Mouse (Mus musculus) neural tube, embryonic 11.5 days (tissue): ENCODE results near the gene Rbbp5. TPM values are rescaled to one million over a fixed set of nuclear protein-coding genes. Genes with fewer than 3 reads are reported as not detected.

Experiments
- ATAC-seq: fragments of 200-750 bp; cut with Nextera tagmentation; 2 replicates; pipeline ENCODE4 v1.8.0; 2017; ENCODE audit warnings: moderate number of reproducible peaks, mild to moderate bottlenecking, moderate TSS enrichment, moderate library complexity; ENCODE audit not compliant: insufficient read depth, low FRiP score, low TSS enrichment
- DNase-seq: peaks from one replicate; pipeline ENCODE4 v3.0.0-alpha.2; 2015; ENCODE audit warnings: low spot score
- H3K27ac ChIP-seq: fragments of 300-500 bp; sonication (generic); 2 replicates; pipeline ENCODE4 v1.5.1; 2014; ENCODE audit warnings: low read depth, mild to moderate bottlenecking, low read length
- H3K27me3 ChIP-seq: fragments of 300-500 bp; sonication (generic); 2 replicates; pipeline ENCODE4 v1.6.1; 2014; ENCODE audit warnings: mild to moderate bottlenecking, low read length, mixed read lengths; ENCODE audit not compliant: control insufficient read depth, insufficient read depth
- H3K36me3 ChIP-seq: fragments of 300-500 bp; sonication (generic); 2 replicates; pipeline ENCODE4 v1.6.1; 2014; ENCODE audit warnings: mild to moderate bottlenecking, low read length, moderate library complexity, mixed read lengths; ENCODE audit not compliant: control insufficient read depth, insufficient read depth
- H3K4me1 ChIP-seq: fragments of 300-500 bp; sonication (generic); 2 replicates; pipeline ENCODE4 v1.6.1; 2014; ENCODE audit warnings: low read length, mixed read lengths; ENCODE audit not compliant: control insufficient read depth, insufficient read depth
- H3K4me2 ChIP-seq: fragments of 300-500 bp; sonication (generic); 2 replicates; pipeline ENCODE4 v1.6.1; 2014; ENCODE audit warnings: low read depth, mild to moderate bottlenecking, moderate library complexity
- H3K4me3 ChIP-seq: fragments of 300-500 bp; sonication (generic); 2 replicates; pipeline ENCODE4 v1.5.1; 2014; ENCODE audit warnings: low read depth, low read length
- H3K9ac ChIP-seq: fragments of 300-500 bp; sonication (generic); 2 replicates; pipeline ENCODE4 v1.6.1; 2014; ENCODE audit warnings: mild to moderate bottlenecking, low read length
- H3K9me3 ChIP-seq: fragments of 300-500 bp; sonication (generic); 2 replicates; pipeline ENCODE4 v1.6.1; 2016; ENCODE audit warnings: low read length; ENCODE audit not compliant: control insufficient read depth
- WGBS: fragments of 180-500 bp; shearing (Covaris S2); extraction: QIAGEN DNeasy Blood & Tissue Kit; methylation state at CpG from one replicate; pipeline ENCODE4 v1.1.7; 2014; 5-methylcytosine and 5-hydroxymethylcytosine counted together
- polyA plus RNA-seq: library from polyadenylated mRNA; unstranded; fragments of >200 nt; fragmentation: Nextera tagmentation; extraction: Ambion mirVana; gene quantifications from 2 replicates; pipeline ENCODE4 v1.2.1, GENCODE M21; 2014

Gene Rbbp5
- polyA plus RNA-seq, 1 experiment from 2014 or later: 68.3 TPM

DNA sequence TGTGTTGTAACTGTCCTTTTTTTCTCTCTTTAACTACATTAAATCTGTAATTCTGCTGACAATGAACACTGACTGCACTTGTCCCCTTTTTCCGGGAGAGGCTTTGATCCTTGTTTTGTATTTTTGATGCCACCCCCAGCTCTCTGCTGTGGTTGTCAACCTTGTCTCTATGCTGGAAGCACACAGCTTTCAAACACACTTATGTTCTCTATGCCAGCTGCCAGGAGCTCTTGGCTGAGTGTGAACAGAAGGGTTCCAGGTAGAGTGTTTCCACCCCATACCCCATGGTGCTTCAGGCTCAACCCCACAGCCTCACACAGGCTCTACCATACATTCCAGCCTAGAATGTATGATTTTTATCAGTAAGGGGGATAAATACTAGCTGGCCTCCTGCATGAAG lies 2.7 kb upstream of the Rbbp5 start:
- no peak overlapping the region for H3K4me2 ChIP-seq
- H3K27me3 ChIP-seq: no peaks in the 10 kb centered on the region
- H3K9me3 ChIP-seq: no peaks in the 10 kb centered on the region
- no peak overlapping the region for H3K27ac ChIP-seq
- DNase-seq (no peak), ATAC-seq (no peak)
- H3K4me3 ChIP-seq: no peak overlapping the region
- H3K9ac ChIP-seq: no peak overlapping the region
- H3K36me3 ChIP-seq: no peaks in the 10 kb centered on the region
- WGBS: 83% methylated on average over 1 of the region's 1 CpGs
- peaks cover 10% of the 10 kb centered on the region; the same call in 1 of the 2 replicates for H3K4me1 ChIP-seq

DNA sequence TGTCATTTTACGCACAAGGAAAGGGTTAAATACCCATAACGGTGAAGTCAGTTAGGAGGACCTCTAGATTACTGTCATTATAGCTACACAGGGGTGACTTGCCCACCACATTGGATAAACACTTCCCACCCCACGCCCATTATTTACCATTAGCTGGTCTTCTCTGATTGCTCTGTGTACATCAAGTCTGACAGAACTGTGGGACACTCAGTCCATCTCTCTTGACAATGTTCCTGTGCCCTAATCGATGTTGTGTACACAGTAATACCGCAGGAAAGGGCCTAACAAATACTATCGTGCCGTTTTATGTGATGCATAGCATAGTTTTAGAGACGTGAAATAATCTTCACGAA lies 614 bp upstream of the Rbbp5 start:
- Histone ChIP-seq H3K9ac (peak overlapping the region; percentile 73), H3K27ac (0 out of 2 replicates have a peak overlapping the region, but pooled peaks have one; percentile 14), H3K4me2 (peak overlapping the region; percentile 78), H3K36me3 (no peaks in the 10 kb centered on the region), H3K4me1 (peaks cover 10% of the 10 kb centered on the region; the same call in 1 of the 2 replicates), H3K4me3 (peak overlapping the region; percentile 67), H3K9me3 (no peaks in the 10 kb centered on the region), H3K27me3 (no peaks in the 10 kb centered on the region)
- DNase-seq (no peak), ATAC-seq (peak; percentile 38; the same call in 1 of the 2 replicates)
- 5% methylated on average over 9 of the region's 9 CpGs for WGBS

DNA sequence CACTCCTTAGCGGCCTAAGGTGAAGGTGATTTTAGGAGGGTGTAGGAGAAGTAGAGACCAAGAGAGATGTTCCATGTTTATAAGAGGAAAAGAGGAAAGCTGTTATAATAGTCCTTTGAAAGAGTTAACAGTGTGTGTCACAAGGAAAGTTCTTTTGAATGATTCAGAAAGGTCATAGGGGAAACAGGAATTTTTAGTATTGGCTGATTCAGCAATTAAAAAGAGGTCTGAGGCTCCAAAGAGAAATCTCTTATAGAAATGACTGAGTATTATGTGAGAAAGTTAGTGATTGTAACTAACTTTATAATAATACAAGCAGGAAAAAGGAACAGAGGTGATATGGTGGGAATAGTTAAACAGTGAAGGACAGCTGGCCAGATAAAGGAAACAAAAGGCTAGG lies 2.3 kb downstream of the Rbbp5 start:
- WGBS: 80% methylated on average over 1 of the region's 1 CpGs

GRCm38 (mm10) chr1:132481619-132482018 lies 4.5 kb downstream of the Rbbp5 start:
- no peak overlapping the region for H3K4me3 ChIP-seq
- DNase-seq (no peak), ATAC-seq (no peak)
- no peaks in the 10 kb centered on the region for H3K27me3 ChIP-seq
- peaks cover 7% of the 10 kb centered on the region; the same call in 1 of the 2 replicates for H3K4me1 ChIP-seq
- no peaks in the 10 kb centered on the region for H3K36me3 ChIP-seq
- H3K4me2 ChIP-seq: no peak overlapping the region
- H3K27ac ChIP-seq: no peak overlapping the region
- no peaks in the 10 kb centered on the region for H3K9me3 ChIP-seq
- 94% methylated on average over 2 of the region's 2 CpGs for WGBS
- H3K9ac ChIP-seq: no peak overlapping the region

More for the DNA sequence above, 2.3 kb downstream of the Rbbp5 start:
- no peaks in the 10 kb centered on the region for H3K36me3 ChIP-seq
- H3K9ac ChIP-seq: no peak overlapping the region
- no peak overlapping the region for H3K4me3 ChIP-seq
- no peak overlapping the region for H3K27ac ChIP-seq
- no peak for DNase-seq
- ATAC-seq: no peak
- no peaks in the 10 kb centered on the region for H3K27me3 ChIP-seq
- H3K4me1 ChIP-seq: peaks cover 10% of the 10 kb centered on the region; the same call in 1 of the 2 replicates
- H3K4me2 ChIP-seq: no peak overlapping the region
- H3K9me3 ChIP-seq: no peaks in the 10 kb centered on the region

DNA sequence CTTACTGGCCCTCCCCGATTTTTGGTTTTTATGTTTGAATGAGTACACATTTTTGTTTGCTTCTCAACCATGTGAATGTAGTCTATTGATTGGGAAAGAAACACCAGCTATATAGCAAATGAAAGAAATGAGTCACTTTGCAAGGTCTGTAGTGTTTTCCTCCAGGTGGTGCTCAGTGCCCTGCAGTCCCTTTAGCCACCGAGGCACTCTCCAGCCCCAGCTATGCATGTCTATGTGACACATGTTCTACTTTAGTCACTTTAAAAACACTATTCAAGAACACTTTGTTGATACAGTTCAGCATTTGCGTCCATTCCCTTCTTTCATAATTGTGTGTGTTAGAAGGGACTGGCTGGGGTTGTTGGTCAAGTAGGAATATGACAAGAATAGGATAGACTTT lies 6.1 kb downstream of the Rbbp5 start:
- ATAC-seq (no peak), DNase-seq (no peak)
- H3K4me2 ChIP-seq: no peak overlapping the region
- no peaks in the 10 kb centered on the region for H3K36me3 ChIP-seq
- H3K9ac ChIP-seq: no peak overlapping the region
- H3K4me3 ChIP-seq: no peak overlapping the region
- WGBS: 87% methylated on average over 3 of the region's 3 CpGs
- H3K4me1 ChIP-seq: peaks cover 4% of the 10 kb centered on the region; the same call in 1 of the 2 replicates
- H3K27me3 ChIP-seq: no peaks in the 10 kb centered on the region
- H3K27ac ChIP-seq: no peak overlapping the region
- H3K9me3 ChIP-seq: no peaks in the 10 kb centered on the region

GRCm38 (mm10) chr1:132483759-132484158 lies 6.6 kb downstream of the Rbbp5 start:
- H3K9me3 ChIP-seq: no peaks in the 10 kb centered on the region
- no peak overlapping the region for H3K4me3 ChIP-seq
- no peak overlapping the region for H3K9ac ChIP-seq
- H3K27ac ChIP-seq: no peak overlapping the region
- no peaks in the 10 kb centered on the region for H3K27me3 ChIP-seq
- no peak overlapping the region for H3K4me2 ChIP-seq
- WGBS: 90% methylated on average over 6 of the region's 6 CpGs
- H3K36me3 ChIP-seq: no peaks in the 10 kb centered on the region
- ATAC-seq (no peak), DNase-seq (no peak)
- peaks cover 2% of the 10 kb centered on the region; the same call in 1 of the 2 replicates for H3K4me1 ChIP-seq

- DNase-seq (no peak), ATAC-seq (no peak)
- Histone ChIP-seq H3K36me3 (peaks cover 12% of the 10 kb centered on the region), H3K4me3 (no peak overlapping the region), H3K4me2 (no peak overlapping the region), H3K4me1 (no peaks in the 10 kb centered on the region), H3K27me3 (no peaks in the 10 kb centered on the region), H3K9me3 (no peaks in the 10 kb centered on the region), H3K27ac (no peak overlapping the region), H3K9ac (no peak overlapping the region)
- WGBS: 95% methylated on average over 2 of the region's 2 CpGs
These were observed 23.4 kb downstream of the Rbbp5 start for GRCm38 (mm10) chr1:132500535-132500934.

- Histone ChIP-seq H3K4me3 (no peak overlapping the region), H3K9ac (no peak overlapping the region; the same call in 1 of the 2 replicates), H3K27me3 (no peaks in the 10 kb centered on the region), H3K36me3 (peaks cover 11% of the 10 kb centered on the region), H3K9me3 (no peaks in the 10 kb centered on the region), H3K4me1 (no peaks in the 10 kb centered on the region), H3K27ac (no peak overlapping the region), H3K4me2 (no peak overlapping the region)
- no peak for DNase-seq
- ATAC-seq: no peak
- 90% methylated on average over 5 of the region's 5 CpGs for WGBS
These were observed 28.0 kb downstream of the Rbbp5 start for GRCm38 (mm10) chr1:132505155-132505554.

- Histone ChIP-seq H3K27ac (no peak within 1 kb of the TSS), H3K4me2 (no peak within 1 kb of the TSS), H3K4me3 (no peak within 1 kb of the TSS), H3K36me3 (peaks cover 7% of the 10 kb centered on the region; the same call in 1 of the 2 replicates), H3K27me3 (no peaks in the 10 kb centered on the region), H3K9me3 (no peaks in the 10 kb centered on the region), H3K9ac (no peak within 1 kb of the TSS; the same call in 1 of the 2 replicates), H3K4me1 (no peaks in the 10 kb centered on the region)
- DNase-seq: no peak
- WGBS: 88% methylated on average over 7 of the region's 7 CpGs
- ATAC-seq: no peak
These were observed 28.9 kb downstream of the Rbbp5 start, which contains the start of gene Tmem81 for GRCm38 (mm10) chr1:132506058-132506457. Gene Tmem81, plus strand, starts transcription at chr1:132506230.
